Mouse (Mus musculus): ENCODE data around the gene Rpa1. TPM values are rescaled to one million over a fixed set of nuclear protein-coding genes. Genes with fewer than 3 reads are reported as not detected.

The Rpa1 gene
- polyA plus RNA-seq, 1 experiment from 2014 or later, result 123 TPM

- Histone ChIP-seq H3K27me3 (ENCODE audit: control insufficient read depth, insufficient read depth, low read length) (no peaks in the 10 kb centered on the region), H3K9ac (ENCODE audit: low read length) (no peak overlapping the region), H3K4me1 (ENCODE audit: control insufficient read depth, insufficient read depth, low read length) (peaks cover 8% of the 10 kb centered on the region; the same call in 1 of the 2 replicates), H3K9me3 (ENCODE audit: control insufficient read depth, low read length) (no peaks in the 10 kb centered on the region), H3K36me3 (ENCODE audit: control insufficient read depth, insufficient read depth, low read length) (no peaks in the 10 kb centered on the region), H3K4me3 (ENCODE audit: low read depth, low read length) (no peak overlapping the region), H3K27ac (ENCODE audit: low read depth, low read length) (no peak overlapping the region), H3K4me2 (ENCODE audit: low read depth) (no peak overlapping the region)
- ATAC-seq (ENCODE audit: insufficient read depth, low FRiP score, low TSS enrichment) (no peak), DNase-seq (ENCODE audit: low spot score) (no peak)
- 90% methylated on average over 2 of the region's 2 CpGs for WGBS
Observed at GRCm38 (mm10) chr11:75261016-75261415, 87.1 kb downstream of the Rpa1 start.

- WGBS, result 59% methylated on average over 10 of the region's 10 CpGs
- H3K4me3 ChIP-seq (ENCODE audit: low read depth, low read length), result no peak overlapping the region
- H3K9me3 ChIP-seq (ENCODE audit: control insufficient read depth, low read length), result no peaks in the 10 kb centered on the region
- H3K36me3 ChIP-seq (ENCODE audit: control insufficient read depth, insufficient read depth, low read length), result no peaks in the 10 kb centered on the region
- H3K27me3 ChIP-seq (ENCODE audit: control insufficient read depth, insufficient read depth, low read length), result no peaks in the 10 kb centered on the region
- H3K4me2 ChIP-seq (ENCODE audit: low read depth), result no peak overlapping the region
- H3K9ac ChIP-seq (ENCODE audit: low read length), result no peak overlapping the region
- no peak overlapping the region for H3K27ac ChIP-seq (ENCODE audit: low read depth, low read length)
- ATAC-seq (ENCODE audit: insufficient read depth, low FRiP score, low TSS enrichment), result no peak
- peaks cover 8% of the 10 kb centered on the region; the same call in 1 of the 2 replicates for H3K4me1 ChIP-seq (ENCODE audit: control insufficient read depth, insufficient read depth, low read length)
- DNase-seq (ENCODE audit: low spot score), result no peak
Observed at GRCm38 (mm10) chr11:75259996-75260561, 88.0 kb downstream of the Rpa1 start.

- no peak overlapping the region for H3K4me3 ChIP-seq (ENCODE audit: low read depth, low read length)
- H3K27me3 ChIP-seq (ENCODE audit: control insufficient read depth, insufficient read depth, low read length), result no peaks in the 10 kb centered on the region
- DNase-seq (ENCODE audit: low spot score) (no peak), ATAC-seq (ENCODE audit: insufficient read depth, low FRiP score, low TSS enrichment) (no peak)
- H3K4me2 ChIP-seq (ENCODE audit: low read depth), result no peak overlapping the region
- no peak overlapping the region for H3K9ac ChIP-seq (ENCODE audit: low read length)
- H3K9me3 ChIP-seq (ENCODE audit: control insufficient read depth, low read length), result no peaks in the 10 kb centered on the region
- H3K36me3 ChIP-seq (ENCODE audit: control insufficient read depth, insufficient read depth, low read length), result no peaks in the 10 kb centered on the region
- H3K27ac ChIP-seq (ENCODE audit: low read depth, low read length), result no peak overlapping the region
- WGBS, result 75% methylated on average over 6 of the region's 6 CpGs
- peaks cover 8% of the 10 kb centered on the region; the same call in 1 of the 2 replicates for H3K4me1 ChIP-seq (ENCODE audit: control insufficient read depth, insufficient read depth, low read length)
Observed at GRCm38 (mm10) chr11:75259416-75259815, 88.7 kb downstream of the Rpa1 start.

- WGBS, result 69% methylated on average over 4 of the region's 4 CpGs
- H3K36me3 ChIP-seq (ENCODE audit: control insufficient read depth, insufficient read depth, low read length), result no peaks in the 10 kb centered on the region
- no peaks in the 10 kb centered on the region for H3K9me3 ChIP-seq (ENCODE audit: control insufficient read depth, low read length)
- ATAC-seq (ENCODE audit: insufficient read depth, low FRiP score, low TSS enrichment), result no peak
- DNase-seq (ENCODE audit: low spot score), result no peak
- H3K27me3 ChIP-seq (ENCODE audit: control insufficient read depth, insufficient read depth, low read length), result no peaks in the 10 kb centered on the region
- no peak overlapping the region for H3K4me2 ChIP-seq (ENCODE audit: low read depth)
- H3K4me3 ChIP-seq (ENCODE audit: low read depth, low read length), result no peak overlapping the region
- H3K4me1 ChIP-seq (ENCODE audit: control insufficient read depth, insufficient read depth, low read length), result 0 out of 2 replicates have a peak, but pooled peaks cover 2% of the 10 kb centered on the region
- H3K9ac ChIP-seq (ENCODE audit: low read length), result no peak overlapping the region
- no peak overlapping the region for H3K27ac ChIP-seq (ENCODE audit: low read depth, low read length)
Observed at GRCm38 (mm10) chr11:75257056-75257648, 91.0 kb downstream of the Rpa1 start.

GRCm38 (mm10) chr11:75255330-75255729, 92.8 kb downstream of the Rpa1 start:
- H3K9ac ChIP-seq (ENCODE audit: low read length), result no peak overlapping the region
- no peak overlapping the region for H3K4me3 ChIP-seq (ENCODE audit: low read depth, low read length)
- H3K4me1 ChIP-seq (ENCODE audit: control insufficient read depth, insufficient read depth, low read length), result no peaks in the 10 kb centered on the region
- H3K27ac ChIP-seq (ENCODE audit: low read depth, low read length), result no peak overlapping the region
- no peaks in the 10 kb centered on the region for H3K36me3 ChIP-seq (ENCODE audit: control insufficient read depth, insufficient read depth, low read length)
- DNase-seq (ENCODE audit: low spot score) (no peak), ATAC-seq (ENCODE audit: insufficient read depth, low FRiP score, low TSS enrichment) (no peak)
- H3K4me2 ChIP-seq (ENCODE audit: low read depth), result no peak overlapping the region
- no peaks in the 10 kb centered on the region for H3K27me3 ChIP-seq (ENCODE audit: control insufficient read depth, insufficient read depth, low read length)
- 80% methylated on average over 5 of the region's 5 CpGs for WGBS
- H3K9me3 ChIP-seq (ENCODE audit: control insufficient read depth, low read length), result no peaks in the 10 kb centered on the region

DNA sequence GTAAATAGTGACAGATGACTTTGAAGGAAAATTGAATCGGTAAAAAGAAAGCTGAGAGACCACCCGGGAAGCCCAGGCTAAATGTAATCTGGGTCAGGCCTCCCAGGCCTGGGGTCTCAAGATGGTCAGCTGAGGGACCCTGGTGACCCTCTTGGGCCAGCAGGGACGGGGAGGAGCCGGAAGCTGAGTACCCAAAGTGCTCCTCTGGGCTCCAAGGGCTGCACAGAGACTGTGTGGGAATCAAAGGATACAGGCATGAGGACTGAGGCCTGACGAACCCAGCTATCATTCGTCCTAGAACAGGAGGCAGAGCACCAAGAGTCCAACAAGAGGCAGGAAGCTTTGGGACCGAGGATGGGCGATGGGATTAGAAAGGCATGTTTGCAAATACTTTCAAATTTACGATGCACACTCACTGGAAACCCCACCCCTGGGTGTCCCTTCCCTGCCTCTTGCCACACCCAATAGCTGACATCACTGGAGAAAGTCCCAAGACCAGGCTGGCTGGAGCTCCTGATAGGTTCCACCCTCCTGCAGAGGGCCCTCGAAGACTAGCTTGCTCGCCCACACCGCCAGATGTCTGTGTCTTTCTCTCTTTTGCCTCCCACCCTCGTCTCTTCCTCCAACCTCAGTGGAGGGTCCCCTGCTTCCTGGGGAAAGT, 93.7 kb downstream of the Rpa1 start:
- Histone ChIP-seq H3K27me3 (ENCODE audit: control insufficient read depth, insufficient read depth, low read length) (no peaks in the 10 kb centered on the region), H3K9me3 (ENCODE audit: control insufficient read depth, low read length) (no peaks in the 10 kb centered on the region), H3K4me3 (ENCODE audit: low read depth, low read length) (no peak overlapping the region), H3K4me2 (ENCODE audit: low read depth) (no peak overlapping the region), H3K27ac (ENCODE audit: low read depth, low read length) (no peak overlapping the region), H3K4me1 (ENCODE audit: control insufficient read depth, insufficient read depth, low read length) (no peaks in the 10 kb centered on the region), H3K9ac (ENCODE audit: low read length) (no peak overlapping the region), H3K36me3 (ENCODE audit: control insufficient read depth, insufficient read depth, low read length) (no peaks in the 10 kb centered on the region)
- no peak for DNase-seq (ENCODE audit: low spot score)
- ATAC-seq (ENCODE audit: insufficient read depth, low FRiP score, low TSS enrichment), result no peak
- WGBS, result 75% methylated on average over 13 of the region's 13 CpGs

- Histone ChIP-seq H3K9ac (ENCODE audit: low read length) (no peak overlapping the region), H3K27ac (ENCODE audit: low read depth, low read length) (no peak overlapping the region), H3K27me3 (ENCODE audit: control insufficient read depth, insufficient read depth, low read length) (no peaks in the 10 kb centered on the region), H3K4me3 (ENCODE audit: low read depth, low read length) (no peak overlapping the region), H3K4me1 (ENCODE audit: control insufficient read depth, insufficient read depth, low read length) (no peaks in the 10 kb centered on the region), H3K4me2 (ENCODE audit: low read depth) (no peak overlapping the region), H3K36me3 (ENCODE audit: control insufficient read depth, insufficient read depth, low read length) (no peaks in the 10 kb centered on the region), H3K9me3 (ENCODE audit: control insufficient read depth, low read length) (no peaks in the 10 kb centered on the region)
- no peak for ATAC-seq (ENCODE audit: insufficient read depth, low FRiP score, low TSS enrichment)
- DNase-seq (ENCODE audit: low spot score), result no peak
- 59% methylated on average over 7 of the region's 7 CpGs for WGBS
Observed at GRCm38 (mm10) chr11:75251557-75252070, 96.5 kb downstream of the Rpa1 start.

DNA sequence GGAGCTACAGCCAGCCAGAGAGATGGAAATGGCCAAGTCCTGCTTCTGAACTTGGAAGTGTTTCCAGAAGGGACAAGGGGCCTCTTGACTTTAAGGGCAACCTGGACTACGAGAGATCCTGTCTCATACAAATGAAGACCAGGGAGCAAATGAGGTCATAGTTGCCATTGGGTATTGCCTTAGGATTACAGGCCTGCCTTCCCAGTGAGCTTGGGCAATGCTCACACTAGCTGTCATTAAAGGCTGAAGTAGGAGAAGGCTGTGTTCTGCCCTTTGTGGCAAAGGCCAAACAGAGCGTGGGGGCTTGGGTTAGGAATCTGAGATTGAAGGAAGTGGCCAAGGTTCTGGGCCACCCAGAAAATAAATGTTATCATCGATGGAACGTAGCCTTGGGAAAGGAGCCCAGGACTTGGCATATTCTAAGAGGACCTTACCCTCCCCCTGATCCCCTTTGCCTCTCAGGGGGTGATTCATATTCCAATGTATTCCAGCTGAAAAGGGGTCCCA, 97.1 kb downstream of the Rpa1 start:
- Histone ChIP-seq H3K27me3 (ENCODE audit: control insufficient read depth, insufficient read depth, low read length) (no peaks in the 10 kb centered on the region), H3K27ac (ENCODE audit: low read depth, low read length) (no peak overlapping the region), H3K4me1 (ENCODE audit: control insufficient read depth, insufficient read depth, low read length) (no peaks in the 10 kb centered on the region), H3K36me3 (ENCODE audit: control insufficient read depth, insufficient read depth, low read length) (no peaks in the 10 kb centered on the region), H3K9me3 (ENCODE audit: control insufficient read depth, low read length) (no peaks in the 10 kb centered on the region), H3K4me2 (ENCODE audit: low read depth) (no peak overlapping the region), H3K9ac (ENCODE audit: low read length) (no peak overlapping the region), H3K4me3 (ENCODE audit: low read depth, low read length) (no peak overlapping the region)
- DNase-seq (ENCODE audit: low spot score) (no peak), ATAC-seq (ENCODE audit: insufficient read depth, low FRiP score, low TSS enrichment) (no peak)
- 82% methylated on average over 4 of the region's 4 CpGs for WGBS

Data from neural tube, embryonic 11.5 days (tissue).